Mouse (Mus musculus) intestine, postnatal 0 days (tissue): Measurements from ENCODE around the gene Pnn. TPM values are rescaled to one million over a fixed set of nuclear protein-coding genes. Genes with fewer than 3 reads are reported as not detected.

ENCODE experiments used
- ATAC-seq: fragments of 200-750 bp; cut with Nextera tagmentation; 2 replicates; pipeline ENCODE4 v1.8.0; 2017; ENCODE audit warnings: mild to moderate bottlenecking, moderate TSS enrichment, moderate library complexity
- H3K27ac ChIP-seq: fragments of 300-500 bp; sonication (generic); 2 replicates; pipeline ENCODE4 v1.5.1; 2014; ENCODE audit warnings: mild to moderate bottlenecking, low read depth, low read length, moderate library complexity
- H3K27me3 ChIP-seq: fragments of 300-500 bp; sonication (generic); replicated peaks from 2 replicates; pipeline ENCODE4 v1.6.1; 2014; ENCODE audit warnings: low read length, mixed read lengths; ENCODE audit not compliant: control insufficient read depth, insufficient read depth
- H3K36me3 ChIP-seq: fragments of 300-500 bp; sonication (generic); 2 replicates; pipeline ENCODE4 v1.6.1; 2014; ENCODE audit warnings: mild to moderate bottlenecking, moderate library complexity; ENCODE audit not compliant: control insufficient read depth, insufficient read depth
- H3K4me1 ChIP-seq: fragments of 300-500 bp; sonication (generic); replicated peaks from 2 replicates; pipeline ENCODE4 v1.6.1; 2014; ENCODE audit warnings: antibody characterized with exemption, low read length, mixed read lengths; ENCODE audit not compliant: control insufficient read depth, insufficient read depth
- H3K4me2 ChIP-seq: fragments of 300-500 bp; sonication (generic); replicated peaks from 2 replicates; pipeline ENCODE4 v1.6.1; 2014; ENCODE audit warnings: low read depth, mild to moderate bottlenecking, moderate library complexity
- H3K4me3 ChIP-seq: fragments of 300-500 bp; sonication (generic); 2 replicates; pipeline ENCODE4 v1.5.1; 2014; ENCODE audit warnings: low read depth, low read length
- H3K9ac ChIP-seq: fragments of 300-500 bp; sonication (generic); 2 replicates; pipeline ENCODE4 v1.6.1; 2014; ENCODE audit warnings: mild to moderate bottlenecking, low read depth, low read length
- H3K9me3 ChIP-seq: fragments of 300-500 bp; sonication (generic); 2 replicates; pipeline ENCODE4 v1.6.1; 2016; ENCODE audit warnings: mixed run types; ENCODE audit not compliant: control insufficient read depth
- CTCF ChIP-seq: sonication (generic); IDR thresholded peaks from 2 replicates; pipeline ENCODE4 v1.5.1; 2016; ENCODE audit warnings: low read depth, mild to moderate bottlenecking, control low read depth, antibody characterized with exemption, moderate library complexity
- WGBS: fragments of 180-500 bp; shearing (Covaris S2); extraction: QIAGEN DNeasy Blood & Tissue Kit; methylation state at CpG from one replicate; pipeline ENCODE4 v1.1.7; 2014; 5-methylcytosine and 5-hydroxymethylcytosine counted together
- polyA plus RNA-seq: library from polyadenylated mRNA; unstranded; fragments of >200 nt; fragmentation: Nextera tagmentation; extraction: Ambion mirVana; gene quantifications from 2 replicates; pipeline ENCODE4 v1.2.1, GENCODE M21; 2015

The Pnn gene
- polyA plus RNA-seq, 1 experiment from 2014 or later: 27.1 TPM

GRCm38 (mm10) chr12:59039971-59040844 lies 26.5 kb upstream of the Pnn start:
- ATAC-seq: peak; percentile 89
- WGBS: 8% methylated on average over 23 of the region's 23 CpGs
- peak overlapping the region; percentile 49; the same call in 1 of the 2 replicates for H3K9ac ChIP-seq
- H3K27ac ChIP-seq: peak overlapping the region; percentile 90
- peak overlapping the region; percentile 49 for H3K4me2 ChIP-seq
- no peaks in the 10 kb centered on the region for H3K4me1 ChIP-seq
- H3K4me3 ChIP-seq: no peak overlapping the region
- peaks cover 25% of the 10 kb centered on the region for H3K36me3 ChIP-seq
- TF ChIP-seq CTCF: no peak
- no peaks in the 10 kb centered on the region for H3K27me3 ChIP-seq
- no peaks in the 10 kb centered on the region for H3K9me3 ChIP-seq

- Histone ChIP-seq H3K36me3 (peaks cover 32% of the 10 kb centered on the region), H3K4me2 (peak overlapping the region; percentile 49), H3K4me3 (no peak overlapping the region), H3K4me1 (no peaks in the 10 kb centered on the region), H3K9ac (0 out of 2 replicates have a peak overlapping the region, but pooled peaks have one; percentile 49), H3K27me3 (no peaks in the 10 kb centered on the region), H3K9me3 (no peaks in the 10 kb centered on the region), H3K27ac (peak overlapping the region; percentile 90; the same call in 1 of the 2 replicates)
- WGBS: 32% methylated on average over 7 of the region's 7 CpGs
- no peak for TF ChIP-seq CTCF
- peak; percentile 28 for ATAC-seq
Observed at GRCm38 (mm10) chr12:59040851-59041250, 25.8 kb upstream of the Pnn start.

GRCm38 (mm10) chr12:59052470-59052869 lies 14.2 kb upstream of the Pnn start:
- WGBS: 87% methylated on average over 3 of the region's 3 CpGs
- no peak for ATAC-seq
- TF ChIP-seq CTCF: no peak
- Histone ChIP-seq H3K27me3 (no peaks in the 10 kb centered on the region), H3K4me3 (no peak overlapping the region), H3K9me3 (no peaks in the 10 kb centered on the region), H3K27ac (no peak overlapping the region), H3K4me2 (no peak overlapping the region), H3K4me1 (no peaks in the 10 kb centered on the region), H3K36me3 (peaks cover 18% of the 10 kb centered on the region), H3K9ac (no peak overlapping the region)

GRCm38 (mm10) chr12:59053166-59053565 lies 13.5 kb upstream of the Pnn start:
- Histone ChIP-seq H3K9me3 (no peaks in the 10 kb centered on the region), H3K4me2 (no peak overlapping the region), H3K9ac (no peak overlapping the region), H3K27ac (no peak overlapping the region), H3K4me1 (no peaks in the 10 kb centered on the region), H3K36me3 (peaks cover 15% of the 10 kb centered on the region), H3K4me3 (no peak overlapping the region), H3K27me3 (no peaks in the 10 kb centered on the region)
- no peak for TF ChIP-seq CTCF
- no peak for ATAC-seq
- 75% methylated on average over 5 of the region's 5 CpGs for WGBS

- no peak overlapping the region for H3K9ac ChIP-seq
Observed at GRCm38 (mm10) chr12:59053976-59054375, 12.7 kb upstream of the Pnn start.

GRCm38 (mm10) chr12:59055196-59055850 lies 11.4 kb upstream of the Pnn start:
- Histone ChIP-seq H3K36me3 (peaks cover 7% of the 10 kb centered on the region; the same call in 1 of the 2 replicates), H3K9me3 (no peaks in the 10 kb centered on the region), H3K4me3 (no peak overlapping the region), H3K27ac (no peak overlapping the region), H3K4me1 (0 out of 2 replicates have a peak, but pooled peaks cover 4% of the 10 kb centered on the region), H3K4me2 (no peak overlapping the region), H3K9ac (no peak overlapping the region), H3K27me3 (no peaks in the 10 kb centered on the region)
- no peak for TF ChIP-seq CTCF
- ATAC-seq: no peak
- 77% methylated on average over 4 of the region's 4 CpGs for WGBS

More at GRCm38 (mm10) chr12:59053976-59054375, 12.7 kb upstream of the Pnn start:
- Histone ChIP-seq H3K9me3 (no peaks in the 10 kb centered on the region), H3K27me3 (no peaks in the 10 kb centered on the region), H3K36me3 (peaks cover 14% of the 10 kb centered on the region; the same call in 1 of the 2 replicates), H3K4me2 (no peak overlapping the region), H3K4me3 (no peak overlapping the region), H3K4me1 (no peaks in the 10 kb centered on the region), H3K27ac (no peak overlapping the region)
- no peak for TF ChIP-seq CTCF
- ATAC-seq: no peak
